Comparison of ENCODE assay signal across 8 mouse cellular contexts in the genomic region with DNA sequence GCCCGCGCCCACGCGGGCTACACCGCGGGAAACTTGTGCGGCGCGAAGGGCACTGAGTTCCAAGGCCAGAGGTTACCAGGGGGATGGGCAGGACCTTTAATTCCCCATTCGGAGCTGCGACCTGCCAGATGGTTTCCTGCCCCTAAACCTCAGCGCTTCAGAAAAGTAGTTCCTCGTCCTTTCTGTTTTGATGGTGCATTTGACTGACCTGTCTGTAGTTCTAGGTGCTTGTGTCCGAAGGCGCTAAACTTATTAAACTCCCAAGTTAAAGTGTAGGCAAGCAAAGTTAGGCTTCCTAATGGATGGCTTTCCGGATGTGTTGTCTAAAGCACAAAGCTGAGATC. TPM values are rescaled to one million over a fixed set of nuclear protein-coding genes. Genes with fewer than 3 reads are reported as not detected.
DNase-seq lines count a peak whose midpoint lies in the region; ATAC-seq lines count a peak whose summit lies in the region.

No protein-coding gene starts in this region.

- H3K9me3 ChIP-seq in heart, embryonic 15.5 days (replicated peaks), result no peaks in the 10 kb centered on the region
- no peaks in the 10 kb centered on the region for H3K9me3 ChIP-seq in hindbrain, embryonic 11.5 days (ENCODE audit: control insufficient read depth, low read length)
- H3K9me3 ChIP-seq in midbrain, embryonic 11.5 days (ENCODE audit: control insufficient read depth, low read length), result no peaks in the 10 kb centered on the region

- intact Hi-C loops in heart, postnatal 14 days (cut with DNase I), result loop anchor here (2.0 to 10.0 kb wide), 4 partner anchors 85 to 425 kb away; partner anchors contain the start of gene Rictor

- H3K4me1 ChIP-seq in heart, embryonic 15.5 days (replicated peaks), result peaks cover 35% of the 10 kb centered on the region
- H3K4me1 ChIP-seq in hindbrain, embryonic 11.5 days (replicated peaks; ENCODE audit: control insufficient read depth, insufficient read depth, low read length), result no peaks in the 10 kb centered on the region; the same call in 1 of the 2 replicates
- peaks cover 5% of the 10 kb centered on the region; the same call in 1 of the 2 replicates for H3K4me1 ChIP-seq in midbrain, embryonic 11.5 days (ENCODE audit: control insufficient read depth, insufficient read depth, low read length)

- H3K9ac ChIP-seq in heart, embryonic 15.5 days, result peak overlapping the region; percentile 92
- peak overlapping the region; percentile 76; the same call in 1 of the 2 replicates for H3K9ac ChIP-seq in hindbrain, embryonic 11.5 days (ENCODE audit: low read depth, low read length)
- peak overlapping the region; percentile 73 for H3K9ac ChIP-seq in midbrain, embryonic 11.5 days (ENCODE audit: low read length)

- H3K27ac ChIP-seq in heart, embryonic 15.5 days, result peak overlapping the region; percentile 97
- no peak overlapping the region for H3K27ac ChIP-seq in hindbrain, embryonic 11.5 days (ENCODE audit: low read depth, low read length)
- H3K27ac ChIP-seq in midbrain, embryonic 11.5 days (ENCODE audit: low read depth, low read length), result no peak overlapping the region

- peak overlapping the region; percentile 80 for H3K4me2 ChIP-seq in heart, embryonic 15.5 days
- H3K4me2 ChIP-seq in hindbrain, embryonic 11.5 days (replicated peaks; ENCODE audit: low read depth, low read length), result peak overlapping the region; percentile 88
- H3K4me2 ChIP-seq in midbrain, embryonic 11.5 days, result peak overlapping the region; percentile 93

- ATAC-seq in heart, embryonic 15.5 days (replicated peaks; ENCODE audit: insufficient number of reproducible peaks, insufficient read depth, low FRiP score, low read depth), result no peak
- ATAC-seq in hindbrain, embryonic 11.5 days (ENCODE audit: low FRiP score), result no peak
- ATAC-seq in midbrain, embryonic 11.5 days (ENCODE audit: low FRiP score), result no peak

- H3K4me3 ChIP-seq in heart, embryonic 15.5 days, result peak overlapping the region; percentile 91
- H3K4me3 ChIP-seq in hindbrain, embryonic 11.5 days (ENCODE audit: low read depth, low read length), result peak overlapping the region; percentile 56
- peak overlapping the region; percentile 72 for H3K4me3 ChIP-seq in midbrain, embryonic 11.5 days (ENCODE audit: low read depth, low read length)

- DNase-seq in heart, postnatal 14 days, result no peak
- peak; percentile 38 for DNase-seq in adipocyte (ENCODE audit: low spot score)
- DNase-seq in hindbrain, embryonic 11.5 days (ENCODE audit: low spot score), result no peak
- DNase-seq in midbrain, embryonic 11.5 days (ENCODE audit: low spot score, missing footprints), result peak; percentile 95
- DNase-seq in ovary, postnatal 14 days (ENCODE audit: low spot score), result no peak
- no peak for DNase-seq in urinary bladder, postnatal 25 days (ENCODE audit: low spot score)
- DNase-seq in adrenal gland, adult 8-10 months, result no peak

- no peaks in the 10 kb centered on the region for H3K27me3 ChIP-seq in heart, embryonic 15.5 days
- H3K27me3 ChIP-seq in hindbrain, embryonic 11.5 days (ENCODE audit: control insufficient read depth, insufficient read depth, low read length), result no peaks in the 10 kb centered on the region; the same call in 1 of the 2 replicates
- H3K27me3 ChIP-seq in midbrain, embryonic 11.5 days (ENCODE audit: control insufficient read depth, insufficient read depth, low read length), result peaks cover 4% of the 10 kb centered on the region; the same call in 1 of the 2 replicates

- H3K36me3 ChIP-seq in heart, embryonic 15.5 days, result no peaks in the 10 kb centered on the region
- no peaks in the 10 kb centered on the region for H3K36me3 ChIP-seq in hindbrain, embryonic 11.5 days (ENCODE audit: control insufficient read depth, insufficient read depth, low read length)
- H3K36me3 ChIP-seq in midbrain, embryonic 11.5 days (ENCODE audit: control insufficient read depth, insufficient read depth, low read length), result no peaks in the 10 kb centered on the region

- under 1% methylated on average over 16 of the region's 16 CpGs for WGBS in heart, embryonic 15.5 days
- under 1% methylated on average over 16 of the region's 16 CpGs for WGBS in hindbrain, embryonic 11.5 days
- under 1% methylated on average over 16 of the region's 16 CpGs for WGBS in midbrain, embryonic 11.5 days

RNA-seq across cellular contexts. Expression of gene Lifr, which starts 39.5 kb away (rescaled TPM):
- polyA plus RNA-seq in heart, embryonic 15.5 days (2015; fragmentation: Nextera tagmentation; extraction: Ambion mirVana), result 17.4 and 20.3 TPM in 2 replicates
- 10 to 100 TPM; 57.6 to 63.2 TPM for total RNA-seq in heart, postnatal 14 days (2021)
- 20.1 and 24.9 TPM in 2 replicates for polyA plus RNA-seq in hindbrain, embryonic 11.5 days (2014; fragmentation: Nextera tagmentation; extraction: Ambion mirVana)
- polyA plus RNA-seq in midbrain, embryonic 11.5 days (2014; fragmentation: Nextera tagmentation; extraction: Ambion mirVana), result 16.5 and 17.5 TPM in 2 replicates
- 10 to 100 TPM; 44.0 to 95.8 (median 70.5) TPM for total RNA-seq in adrenal gland, adult 8-10 months (2022)

Comparison
In these comparisons a context has a peak if more than half of its experiments do, and no peak if none do; other contexts are left out.
1. DNase-seq: peak in adipocyte (single experiment) and midbrain, embryonic 11.5 days (single experiment); none in heart, postnatal 14 days (0 of 2), hindbrain, embryonic 11.5 days (single experiment), ovary, postnatal 14 days (single experiment), urinary bladder, postnatal 25 days (single experiment) and adrenal gland, adult 8-10 months (single experiment).
2. Peak in every context shown above with its lines, with median percentiles within 50 percentile points of each other: H3K4me2 ChIP-seq, H3K4me3 ChIP-seq and H3K9ac ChIP-seq.